Mouse (Mus musculus): ENCODE data around the gene Smyd3. TPM values are rescaled to one million over a fixed set of nuclear protein-coding genes. Genes with fewer than 3 reads are reported as not detected.

Gene Smyd3
- polyA plus RNA-seq, 1 experiment from 2014 or later, result 5.8 TPM

DNA sequence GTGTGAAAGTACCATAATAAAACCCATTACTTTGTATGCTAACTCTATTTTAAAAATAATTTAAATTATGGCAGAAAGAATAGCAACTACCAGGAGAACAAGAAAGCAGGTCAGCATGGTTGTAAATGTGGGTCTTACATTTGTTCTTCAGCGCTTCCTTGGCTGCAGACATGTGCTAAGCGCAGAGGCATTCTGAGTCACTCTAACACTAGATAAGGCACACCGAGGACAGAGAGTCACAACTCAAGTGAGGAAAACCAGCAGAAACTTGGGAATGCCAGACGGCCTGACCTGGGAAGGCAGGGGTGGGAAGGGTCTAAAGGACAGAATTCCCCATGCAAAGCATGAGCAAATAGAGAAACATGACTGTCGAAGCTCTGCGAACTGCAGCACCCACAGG lies 63.2 kb downstream of the Smyd3 start:
- TF ChIP-seq EP300 (IDR thresholded peaks at IDR 0.05) (no peak), CTCF (IDR thresholded peaks at IDR 0.05) (no peak)
- no peak for ATAC-seq

DNA sequence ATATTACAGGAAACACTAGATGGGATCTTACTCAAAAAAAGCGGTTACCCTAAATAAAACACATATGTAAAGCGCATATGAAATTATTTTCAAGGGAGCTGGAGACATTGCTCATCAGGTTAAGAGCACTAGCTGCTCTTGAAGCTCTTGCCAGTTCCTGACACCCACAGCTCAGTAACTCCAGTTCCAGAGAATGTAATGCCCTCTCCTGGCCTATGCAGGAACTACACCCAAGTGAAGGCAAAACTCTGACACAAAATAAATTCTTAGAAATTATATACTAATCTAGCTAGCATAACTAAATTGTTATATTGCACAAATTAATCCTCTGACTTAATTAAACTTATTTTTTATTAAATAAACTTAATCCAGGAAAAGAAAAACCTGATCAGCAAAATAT lies 66.6 kb downstream of the Smyd3 start:
- no peaks in the 10 kb centered on the region for H3K9me3 ChIP-seq (ENCODE audit: low read length)
- no peaks in the 10 kb centered on the region for H3K36me3 ChIP-seq (ENCODE audit: insufficient read depth, low read length)
- no peak overlapping the region for H3K27ac ChIP-seq (ENCODE audit: low read length)
- 0 out of 2 replicates have a peak, but pooled peaks cover 3% of the 10 kb centered on the region for H3K4me1 ChIP-seq (ENCODE audit: insufficient read depth, low read depth, low read length)
- no peak for ATAC-seq
- H3K9ac ChIP-seq (replicated peaks; ENCODE audit: low read depth), result no peak overlapping the region
- peak; percentile 59 for TF ChIP-seq CTCF (IDR thresholded peaks at IDR 0.05)
- TF ChIP-seq EP300 (IDR thresholded peaks at IDR 0.05), result no peak
- no peak for DNase-seq (ENCODE audit: low spot score)
- no peak overlapping the region for H3K4me2 ChIP-seq (replicated peaks; ENCODE audit: low read depth, low read length)
- no peak overlapping the region for H3K4me3 ChIP-seq (ENCODE audit: low read depth, low read length)
- H3K27me3 ChIP-seq (replicated peaks; ENCODE audit: insufficient read depth, low read length), result no peaks in the 10 kb centered on the region
- WGBS, result 94% methylated on average over 2 of the region's 2 CpGs

More for the DNA sequence above, 63.2 kb downstream of the Smyd3 start:
- Histone ChIP-seq H3K27ac (ENCODE audit: low read length) (no peak overlapping the region), H3K36me3 (ENCODE audit: insufficient read depth, low read length) (no peaks in the 10 kb centered on the region), H3K9me3 (ENCODE audit: low read length) (no peaks in the 10 kb centered on the region), H3K9ac (replicated peaks; ENCODE audit: low read depth) (no peak overlapping the region), H3K4me3 (ENCODE audit: low read depth, low read length) (no peak overlapping the region), H3K4me2 (replicated peaks; ENCODE audit: low read depth, low read length) (no peak overlapping the region), H3K27me3 (replicated peaks; ENCODE audit: insufficient read depth, low read length) (no peaks in the 10 kb centered on the region), H3K4me1 (ENCODE audit: insufficient read depth, low read depth, low read length) (0 out of 2 replicates have a peak, but pooled peaks cover 3% of the 10 kb centered on the region)
- 51% methylated on average over 6 of the region's 6 CpGs for WGBS
- DNase-seq (ENCODE audit: low spot score), result no peak

DNA sequence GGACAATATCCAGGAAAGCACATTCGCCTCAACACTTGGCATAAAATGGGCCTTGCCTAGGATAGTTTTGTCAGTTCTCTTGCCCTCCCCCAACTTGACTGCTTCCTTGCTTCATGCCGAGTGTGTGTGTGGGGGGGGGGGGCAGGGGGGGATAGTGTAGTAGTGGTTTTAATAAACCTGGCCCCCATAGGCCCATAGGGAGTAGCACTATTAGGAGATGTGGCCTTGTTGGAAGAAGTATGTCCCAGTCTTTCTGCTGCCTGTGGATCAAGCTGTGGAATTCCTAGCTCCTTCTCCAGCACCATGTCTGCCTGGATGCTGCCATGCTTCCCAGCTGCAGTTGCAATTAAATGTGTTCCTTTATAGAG lies 71.0 kb downstream of the Smyd3 start:
- Histone ChIP-seq H3K4me2 (replicated peaks; ENCODE audit: low read depth, low read length) (no peak overlapping the region), H3K27ac (ENCODE audit: low read length) (no peak overlapping the region), H3K4me3 (ENCODE audit: low read depth, low read length) (no peak overlapping the region), H3K9ac (replicated peaks; ENCODE audit: low read depth) (no peak overlapping the region), H3K36me3 (ENCODE audit: insufficient read depth, low read length) (no peaks in the 10 kb centered on the region), H3K4me1 (ENCODE audit: insufficient read depth, low read depth, low read length) (no peaks in the 10 kb centered on the region), H3K27me3 (replicated peaks; ENCODE audit: insufficient read depth, low read length) (no peaks in the 10 kb centered on the region), H3K9me3 (ENCODE audit: low read length) (no peaks in the 10 kb centered on the region)
- no peak for TF ChIP-seq CTCF (IDR thresholded peaks at IDR 0.05)
- TF ChIP-seq EP300 (IDR thresholded peaks at IDR 0.05), result no peak
- WGBS, result 15% methylated on average over 2 of the region's 2 CpGs
- ATAC-seq (no peak), DNase-seq (ENCODE audit: low spot score) (no peak)

DNA sequence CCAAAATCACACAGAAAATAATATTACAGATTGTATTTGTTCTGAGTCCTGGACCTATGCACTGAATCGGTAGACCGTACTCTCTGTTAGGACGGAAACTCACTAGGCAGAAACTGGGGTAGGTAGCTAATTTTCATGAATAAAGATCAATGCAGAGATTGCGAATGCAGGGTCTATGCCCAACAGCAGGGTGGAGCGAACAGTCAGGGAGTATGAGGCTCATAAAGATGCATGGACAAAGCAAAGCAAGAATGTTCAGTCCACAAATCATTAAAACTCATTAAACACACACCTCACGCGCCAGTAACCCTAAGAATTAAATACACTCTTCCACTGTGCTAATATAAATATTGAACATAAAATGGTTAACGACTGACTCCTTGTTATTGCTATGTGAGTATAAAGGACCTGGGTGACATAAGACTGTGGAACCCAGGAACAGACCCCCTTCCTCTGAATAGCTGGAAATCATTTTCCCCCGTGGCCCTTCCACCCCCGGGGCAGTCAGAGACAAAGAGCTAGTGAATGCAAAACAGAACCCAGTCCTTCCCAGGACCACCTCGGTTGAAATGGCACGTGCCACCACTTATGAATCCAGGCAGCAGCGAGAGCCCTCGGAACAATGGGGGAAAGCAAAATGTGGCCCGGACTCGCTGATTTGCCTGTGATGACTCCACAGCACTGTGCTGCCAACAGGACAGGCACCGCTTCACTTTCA lies 71.6 kb downstream of the Smyd3 start:
- Histone ChIP-seq H3K9ac (replicated peaks; ENCODE audit: low read depth) (no peak overlapping the region), H3K27me3 (replicated peaks; ENCODE audit: insufficient read depth, low read length) (no peaks in the 10 kb centered on the region), H3K27ac (ENCODE audit: low read length) (no peak overlapping the region), H3K4me1 (ENCODE audit: insufficient read depth, low read depth, low read length) (no peaks in the 10 kb centered on the region), H3K4me2 (replicated peaks; ENCODE audit: low read depth, low read length) (peak overlapping the region; percentile 30; the same call in 1 of the 2 replicates), H3K36me3 (ENCODE audit: insufficient read depth, low read length) (no peaks in the 10 kb centered on the region), H3K4me3 (ENCODE audit: low read depth, low read length) (no peak overlapping the region), H3K9me3 (ENCODE audit: low read length) (no peaks in the 10 kb centered on the region)
- 42% methylated on average over 17 of the region's 17 CpGs for WGBS
- no peak for TF ChIP-seq EP300 (IDR thresholded peaks at IDR 0.05)
- no peak for TF ChIP-seq CTCF (IDR thresholded peaks at IDR 0.05)
- ATAC-seq (peak; percentile 69), DNase-seq (ENCODE audit: low spot score) (peak; percentile 41)

DNA sequence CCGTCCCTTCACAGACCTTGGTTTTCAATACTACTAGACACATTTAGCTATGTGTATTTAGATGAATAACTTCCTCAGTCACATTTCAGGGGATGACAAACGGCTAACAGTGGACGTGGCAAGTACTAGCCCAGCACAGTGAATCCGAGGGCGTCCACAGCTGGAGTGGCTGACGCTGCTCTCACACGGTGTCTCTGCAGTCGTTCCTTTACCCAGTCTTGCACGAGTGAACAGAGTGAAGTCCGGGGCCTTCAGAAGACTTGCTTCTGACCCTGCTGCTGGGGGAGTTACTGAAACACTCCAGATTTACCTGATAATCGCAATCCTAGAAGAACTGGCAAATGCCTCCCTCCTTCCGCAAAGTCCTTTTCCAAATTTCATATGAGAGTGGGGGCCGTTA lies 74.0 kb downstream of the Smyd3 start:
- DNase-seq (ENCODE audit: low spot score) (no peak), ATAC-seq (no peak)
- 71% methylated on average over 13 of the region's 13 CpGs for WGBS
- Histone ChIP-seq H3K9ac (replicated peaks; ENCODE audit: low read depth) (no peak overlapping the region), H3K9me3 (ENCODE audit: low read length) (no peaks in the 10 kb centered on the region), H3K36me3 (ENCODE audit: insufficient read depth, low read length) (no peaks in the 10 kb centered on the region), H3K4me2 (replicated peaks; ENCODE audit: low read depth, low read length) (no peak overlapping the region), H3K4me1 (ENCODE audit: insufficient read depth, low read depth, low read length) (no peaks in the 10 kb centered on the region), H3K27ac (ENCODE audit: low read length) (no peak overlapping the region), H3K27me3 (replicated peaks; ENCODE audit: insufficient read depth, low read length) (no peaks in the 10 kb centered on the region), H3K4me3 (ENCODE audit: low read depth, low read length) (no peak overlapping the region)
- TF ChIP-seq EP300 (IDR thresholded peaks at IDR 0.05), result no peak
- TF ChIP-seq CTCF (IDR thresholded peaks at IDR 0.05), result no peak

DNA sequence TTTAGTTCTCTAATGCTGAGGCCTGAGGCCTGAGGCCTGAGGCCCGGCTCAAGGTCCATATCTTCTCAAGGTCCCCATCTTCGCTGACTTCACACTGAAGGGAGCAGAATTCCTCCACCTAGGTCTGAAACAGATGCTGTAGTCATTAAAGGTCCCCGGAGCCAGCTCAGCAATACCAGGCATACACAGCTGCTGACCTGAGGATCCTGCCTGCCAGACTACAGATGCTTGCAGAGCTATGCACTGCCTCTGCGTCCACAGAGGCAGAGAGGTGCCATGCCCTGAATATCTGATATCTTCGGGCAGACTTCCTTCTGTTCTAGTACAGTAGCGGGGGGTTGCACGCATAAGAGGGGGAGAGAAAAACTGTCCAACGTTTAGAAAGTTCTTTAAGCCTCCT lies 74.4 kb downstream of the Smyd3 start:
- ATAC-seq (no peak), DNase-seq (ENCODE audit: low spot score) (no peak)
- Histone ChIP-seq H3K4me3 (ENCODE audit: low read depth, low read length) (no peak overlapping the region), H3K9me3 (ENCODE audit: low read length) (no peaks in the 10 kb centered on the region), H3K4me1 (ENCODE audit: insufficient read depth, low read depth, low read length) (no peaks in the 10 kb centered on the region), H3K27ac (ENCODE audit: low read length) (no peak overlapping the region), H3K36me3 (ENCODE audit: insufficient read depth, low read length) (no peaks in the 10 kb centered on the region), H3K27me3 (replicated peaks; ENCODE audit: insufficient read depth, low read length) (no peaks in the 10 kb centered on the region), H3K4me2 (replicated peaks; ENCODE audit: low read depth, low read length) (no peak overlapping the region), H3K9ac (replicated peaks; ENCODE audit: low read depth) (no peak overlapping the region)
- no peak for TF ChIP-seq EP300 (IDR thresholded peaks at IDR 0.05)
- TF ChIP-seq CTCF (IDR thresholded peaks at IDR 0.05), result no peak
- 67% methylated on average over 8 of the region's 8 CpGs for WGBS
